14 mouse cellular contexts compared by ENCODE assay signal in genomic region chr9:58048621-58049020, GRCm38 (mm10). TPM values are rescaled to one million over a fixed set of nuclear protein-coding genes. Genes with fewer than 3 reads are reported as not detected.
DNase-seq lines count a peak whose midpoint lies in the region; ATAC-seq lines count a peak whose summit lies in the region.
"Had no signal": no experiment of that assay in that cellular context is flagged by ENCODE, and none has a peak within 500 bp of the region (broad histone marks: within the 10 kb centered on the region; RNA-seq: fewer than 3 reads in every experiment).

No protein-coding gene starts in this region.

- peaks cover 58% of the 10 kb centered on the region for H3K27me3 ChIP-seq in hindbrain, embryonic 10.5 days (ENCODE audit: insufficient read depth, poor library complexity, severe bottlenecking)
- no peaks in the 10 kb centered on the region for H3K27me3 ChIP-seq in midbrain, embryonic 14.5 days (ENCODE audit: control insufficient read depth, insufficient read depth, low read length)

- H3K9ac ChIP-seq in midbrain, embryonic 14.5 days (replicated peaks; ENCODE audit: low read length) = no peak overlapping the region
- H3K9ac ChIP-seq: liver, embryonic 12.5 days had no signal

- peak; percentile 76; the same call in 1 of the 2 replicates for ATAC-seq in midbrain, embryonic 14.5 days (ENCODE audit: low FRiP score, low TSS enrichment)
- ATAC-seq: liver, embryonic 12.5 days had no signal

- H3K9me3 ChIP-seq in hindbrain, embryonic 10.5 days = no peaks in the 10 kb centered on the region
- no peaks in the 10 kb centered on the region for H3K9me3 ChIP-seq in midbrain, embryonic 14.5 days (ENCODE audit: control insufficient read depth, low read length)
- H3K9me3 ChIP-seq: liver, embryonic 12.5 days had no signal

- peak overlapping the region; percentile 77 for H3K27ac ChIP-seq in hindbrain, embryonic 10.5 days
- peak overlapping the region; percentile 88 for H3K27ac ChIP-seq in midbrain, embryonic 14.5 days (replicated peaks; ENCODE audit: low read depth, low read length)
- H3K27ac ChIP-seq: gastrocnemius, adult 2 months; kidney, postnatal 0 days; left cerebral cortex, adult 2 months; liver, embryonic 12.5 days had no signal

- H3K4me3 ChIP-seq in hindbrain, embryonic 10.5 days = peak overlapping the region; percentile 11; the same call in 1 of the 2 replicates
- H3K4me3 ChIP-seq in midbrain, embryonic 14.5 days (replicated peaks; ENCODE audit: low read depth, low read length) = no peak overlapping the region
- H3K4me3 ChIP-seq: gastrocnemius, adult 2 months; left cerebral cortex, adult 2 months; liver, embryonic 12.5 days; myocyte had no signal

- DNase-seq in B cell, adult 2 months = peak; percentile 10 to 17
- peak; percentile 64 for DNase-seq in brain, embryonic 18.5 days (ENCODE audit: low read depth, low spot score)
- DNase-seq in hindbrain, embryonic 10.5 days (ENCODE audit: low spot score) = no peak
- peak; percentile 85 for DNase-seq in midbrain, embryonic 14.5 days
- no peak for DNase-seq in layer of hippocampus, adult 9-11 months
- no peak for DNase-seq in frontal cortex, postnatal 14 days (ENCODE audit: low spot score in 2 of 2)
- DNase-seq in kidney, adult 9 months = no peak
- DNase-seq: cerebellum, adult 2 months; gastrocnemius, adult 2 months; lung, postnatal 36 days had no signal

- H3K36me3 ChIP-seq in hindbrain, embryonic 10.5 days = no peaks in the 10 kb centered on the region
- H3K36me3 ChIP-seq in midbrain, embryonic 14.5 days (ENCODE audit: control insufficient read depth, insufficient read depth, low read length) = no peaks in the 10 kb centered on the region
- H3K36me3 ChIP-seq: liver, embryonic 12.5 days had no signal

- H3K4me2 ChIP-seq in midbrain, embryonic 14.5 days (ENCODE audit: low read length) = peak overlapping the region; percentile 26
- H3K4me2 ChIP-seq: liver, embryonic 12.5 days had no signal

- H3K4me1 ChIP-seq in hindbrain, embryonic 10.5 days (replicated peaks) = peaks cover 82% of the 10 kb centered on the region
- peaks cover 79% of the 10 kb centered on the region for H3K4me1 ChIP-seq in midbrain, embryonic 14.5 days (ENCODE audit: control insufficient read depth, insufficient read depth, low read length)
- H3K4me1 ChIP-seq: liver, embryonic 12.5 days had no signal

- WGBS in hindbrain, embryonic 10.5 days = 14% methylated on average over 6 of the region's 6 CpGs
- 4% methylated on average over 6 of the region's 6 CpGs for WGBS in midbrain, embryonic 14.5 days

RNA-seq across cellular contexts. Expression of gene Stra6, which starts 15.0 kb away (rescaled TPM):
- 11.2 and 15.8 TPM in 2 replicates for polyA plus RNA-seq in hindbrain, embryonic 10.5 days (2016; fragmentation: Nextera tagmentation; extraction: Ambion mirVana)
- 2.3 and 10.1 TPM in 2 replicates for polyA plus RNA-seq in midbrain, embryonic 14.5 days (2014; fragmentation: Nextera tagmentation; extraction: Ambion mirVana)

RNA-seq across cellular contexts. Expression of gene Cyp11a1, which starts 42.4 kb away (rescaled TPM):
- polyA plus RNA-seq in hindbrain, embryonic 10.5 days (2016; fragmentation: Nextera tagmentation; extraction: Ambion mirVana) = not detected in 2 replicates
- 0.36 and 0.51 TPM in 2 replicates for polyA plus RNA-seq in midbrain, embryonic 14.5 days (2014; fragmentation: Nextera tagmentation; extraction: Ambion mirVana)

Comparison
In these comparisons a context has a peak if more than half of its experiments do, and no peak if none do; other contexts are left out.
1. DNase-seq: peak in B cell, adult 2 months (2 of 2), brain, embryonic 18.5 days (single experiment) and midbrain, embryonic 14.5 days (single experiment); none in hindbrain, embryonic 10.5 days (single experiment), layer of hippocampus, adult 9-11 months (single experiment), frontal cortex, postnatal 14 days (0 of 2) and kidney, adult 9 months (single experiment).